Mouse (Mus musculus) megakaryocyte, embryonic 14.5 days (primary cell): ENCODE results near the gene Ap1g2.

Experiments
- FLI1 ChIP-seq: IDR thresholded peaks from 2 replicates; pipeline ENCODE4 v1.6.1; 2012; ENCODE audit warnings: low read length, inconsistent platforms, mixed read lengths
- GATA1 ChIP-seq: IDR thresholded peaks from 3 replicates; pipeline ENCODE4 v1.6.1; 2012; ENCODE audit warnings: mixed read lengths, low read length, inconsistent platforms, borderline replicate concordance

DNA sequence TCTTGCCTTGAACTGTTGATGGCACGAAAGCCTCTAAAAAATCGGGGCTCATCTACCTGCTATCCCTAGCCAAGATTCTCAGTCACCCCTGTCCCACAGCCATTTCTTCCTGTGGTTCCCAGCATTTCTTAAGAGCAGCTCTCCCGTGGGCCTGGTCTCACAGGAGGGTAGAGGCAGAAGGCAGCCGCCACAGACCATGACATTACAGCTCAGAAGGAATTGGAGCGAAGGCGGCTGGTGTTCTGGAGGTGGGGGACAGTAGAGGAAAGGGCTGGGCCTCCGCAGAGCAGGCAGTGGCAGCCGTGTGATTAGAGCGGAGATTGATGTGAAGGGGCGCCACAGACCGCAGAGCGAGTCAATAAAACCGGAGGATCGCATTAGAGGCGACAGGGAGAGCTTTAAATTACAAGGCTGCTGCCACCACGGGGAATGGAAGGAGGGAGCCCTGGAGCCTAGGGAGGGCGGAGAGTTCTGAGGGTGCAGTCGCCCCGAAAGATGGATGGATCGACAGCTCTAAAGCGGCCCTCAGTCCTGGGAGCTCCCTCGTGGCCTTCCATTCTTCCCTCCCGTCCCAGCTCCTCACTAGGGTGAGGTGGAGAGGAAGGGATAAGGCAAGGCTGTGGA, 27.9 kb downstream of the Ap1g2 start:
- no peak for TF ChIP-seq GATA1
- no peak for TF ChIP-seq FLI1
